Mouse (Mus musculus): Measurements from ENCODE around the gene Idnk. TPM values are rescaled to one million over a fixed set of nuclear protein-coding genes. Genes with fewer than 3 reads are reported as not detected.
"Not testable (repeated sequence)": the region's sequence is repeated elsewhere in the genome, so short reads cannot be mapped to it uniquely, and the experiment has no call there.

The Idnk gene
- polyA plus RNA-seq, 1 experiment = 22.6 TPM

- no peak for TF ChIP-seq CTCF (IDR thresholded peaks at IDR 0.05; ENCODE audit: extremely low read depth, insufficient read depth, insufficient read length, insufficient replicate concordance)
- no peak for TF ChIP-seq POLR2A (IDR thresholded peaks at IDR 0.05; ENCODE audit: low read depth, low read length)
- peaks cover 5% of the 10 kb centered on the region for H3K36me3 ChIP-seq (ENCODE audit: control insufficient read depth, insufficient read depth, low read length)
- WGBS = 1% methylated on average over 76 of the region's 92 CpGs
- no peaks in the 10 kb centered on the region for H3K27me3 ChIP-seq (ENCODE audit: control insufficient read depth, insufficient read depth, low read length)
- peak overlapping the region; percentile 94 for H3K4me3 ChIP-seq (ENCODE audit: extremely low read depth, insufficient read depth, insufficient read length)
- peak in 1 of 2 experiments; percentile 15 for DNase-seq (ENCODE audit: low read depth in 1 of 2, low spot score in 2 of 2)
- H3K27ac ChIP-seq (ENCODE audit: insufficient read depth, low read length) = peak overlapping the region; percentile 99
- peaks cover 4% of the 10 kb centered on the region; the same call in 1 of the 2 replicates for H3K4me1 ChIP-seq (ENCODE audit: control insufficient read depth, insufficient read depth, insufficient read length)
These were observed 30.3 kb upstream of the Idnk start for GRCm38 (mm10) chr13:58126862-58127765.

GRCm38 (mm10) chr13:58127766-58128361 is 29.6 kb upstream of the Idnk start:
- H3K36me3 ChIP-seq (ENCODE audit: control insufficient read depth, insufficient read depth, low read length) = peaks cover 5% of the 10 kb centered on the region
- TF ChIP-seq CTCF (IDR thresholded peaks at IDR 0.05; ENCODE audit: extremely low read depth, insufficient read depth, insufficient read length, insufficient replicate concordance) = no peak
- no peak for TF ChIP-seq POLR2A (IDR thresholded peaks at IDR 0.05; ENCODE audit: low read depth, low read length)
- H3K4me3 ChIP-seq (ENCODE audit: extremely low read depth, insufficient read depth, insufficient read length) = peak overlapping the region; percentile 94
- H3K27me3 ChIP-seq (ENCODE audit: control insufficient read depth, insufficient read depth, low read length) = no peaks in the 10 kb centered on the region
- under 1% methylated on average over 75 of the region's 81 CpGs for WGBS
- H3K4me1 ChIP-seq (ENCODE audit: control insufficient read depth, insufficient read depth, insufficient read length) = peaks cover 4% of the 10 kb centered on the region; the same call in 1 of the 2 replicates
- peak overlapping the region; percentile 99 for H3K27ac ChIP-seq (ENCODE audit: insufficient read depth, low read length)
- DNase-seq (ENCODE audit: low read depth in 1 of 2, low spot score in 2 of 2) = peak in 1 of 2 experiments; percentile 49

- TF ChIP-seq CTCF (IDR thresholded peaks at IDR 0.05; ENCODE audit: extremely low read depth, insufficient read depth, insufficient read length, insufficient replicate concordance) (no peak), POLR2A (IDR thresholded peaks at IDR 0.05; ENCODE audit: low read depth, low read length) (peak; percentile 74)
- WGBS = 1% methylated on average over 45 of the region's 62 CpGs
- H3K4me1 ChIP-seq (ENCODE audit: control insufficient read depth, insufficient read depth, insufficient read length) = peaks cover 4% of the 10 kb centered on the region; the same call in 1 of the 2 replicates
- peaks cover 5% of the 10 kb centered on the region for H3K36me3 ChIP-seq (ENCODE audit: control insufficient read depth, insufficient read depth, low read length)
- no peaks in the 10 kb centered on the region for H3K27me3 ChIP-seq (ENCODE audit: control insufficient read depth, insufficient read depth, low read length)
- H3K27ac ChIP-seq (ENCODE audit: insufficient read depth, low read length) = peak within 1 kb of the TSS; percentile 100
- DNase-seq (ENCODE audit: low read depth in 1 of 2, low spot score in 2 of 2) = peak; percentile 87 to 89
- peak within 1 kb of the TSS; percentile 94 for H3K4me3 ChIP-seq (ENCODE audit: extremely low read depth, insufficient read depth, insufficient read length)
These were observed 29.1 kb upstream of the Idnk start, which contains the start of gene Hnrnpa0 for GRCm38 (mm10) chr13:58128396-58128767. Gene Hnrnpa0 (minus strand): TSS chr13:58128556.

- H3K36me3 ChIP-seq (ENCODE audit: control insufficient read depth, insufficient read depth, low read length) = peaks cover 5% of the 10 kb centered on the region
- DNase-seq (ENCODE audit: low read depth in 1 of 2, low spot score in 2 of 2) = peak; percentile 89 to 94
- no peaks in the 10 kb centered on the region for H3K27me3 ChIP-seq (ENCODE audit: control insufficient read depth, insufficient read depth, low read length)
- H3K4me3 ChIP-seq (ENCODE audit: extremely low read depth, insufficient read depth, insufficient read length) = peak overlapping the region; percentile 90
- H3K4me1 ChIP-seq (ENCODE audit: control insufficient read depth, insufficient read depth, insufficient read length) = peaks cover 4% of the 10 kb centered on the region; the same call in 1 of the 2 replicates
- WGBS = under 1% methylated on average over 82 of the region's 83 CpGs
- no peak for TF ChIP-seq CTCF (IDR thresholded peaks at IDR 0.05; ENCODE audit: extremely low read depth, insufficient read depth, insufficient read length, insufficient replicate concordance)
- peak; percentile 96 for TF ChIP-seq POLR2A (IDR thresholded peaks at IDR 0.05; ENCODE audit: low read depth, low read length)
- peak overlapping the region; percentile 100 for H3K27ac ChIP-seq (ENCODE audit: insufficient read depth, low read length)
These were observed 28.4 kb upstream of the Idnk start for GRCm38 (mm10) chr13:58128768-58129671.

- DNase-seq (ENCODE audit: low read depth in 1 of 2, low spot score in 2 of 2) = no peak
- peaks cover 4% of the 10 kb centered on the region; the same call in 1 of the 2 replicates for H3K4me1 ChIP-seq (ENCODE audit: control insufficient read depth, insufficient read depth, insufficient read length)
- WGBS = 36% methylated on average over 4 of the region's 4 CpGs
- H3K4me3 ChIP-seq (ENCODE audit: extremely low read depth, insufficient read depth, insufficient read length) = peak overlapping the region; percentile 90; the same call in 1 of the 2 replicates
- H3K36me3 ChIP-seq (ENCODE audit: control insufficient read depth, insufficient read depth, low read length) = peaks cover 5% of the 10 kb centered on the region
- TF ChIP-seq POLR2A (IDR thresholded peaks at IDR 0.05; ENCODE audit: low read depth, low read length) = no peak
- no peak for TF ChIP-seq CTCF (IDR thresholded peaks at IDR 0.05; ENCODE audit: extremely low read depth, insufficient read depth, insufficient read length, insufficient replicate concordance)
- no peaks in the 10 kb centered on the region for H3K27me3 ChIP-seq (ENCODE audit: control insufficient read depth, insufficient read depth, low read length)
- H3K27ac ChIP-seq (ENCODE audit: insufficient read depth, low read length) = peak overlapping the region; percentile 99
These were observed 27.7 kb upstream of the Idnk start for GRCm38 (mm10) chr13:58129687-58130246.

GRCm38 (mm10) chr13:58131692-58132091 is 25.8 kb upstream of the Idnk start:
- 81% methylated on average over 3 of the region's 3 CpGs for WGBS

GRCm38 (mm10) chr13:58146603-58147002 is 10.8 kb upstream of the Idnk start:
- DNase-seq (ENCODE audit: low read depth in 1 of 2, low spot score in 2 of 2); H3K4me1 ChIP-seq (ENCODE audit: control insufficient read depth, insufficient read depth, insufficient read length); H3K27me3 ChIP-seq (ENCODE audit: control insufficient read depth, insufficient read depth, low read length); H3K4me3 ChIP-seq (ENCODE audit: extremely low read depth, insufficient read depth, insufficient read length); H3K36me3 ChIP-seq (ENCODE audit: control insufficient read depth, insufficient read depth, low read length); H3K27ac ChIP-seq (ENCODE audit: insufficient read depth, low read length): not testable (repeated sequence)
- 95% methylated on average over 8 of the region's 8 CpGs for WGBS

More at GRCm38 (mm10) chr13:58131692-58132091, 25.8 kb upstream of the Idnk start:
- no peak for TF ChIP-seq CTCF (IDR thresholded peaks at IDR 0.05; ENCODE audit: extremely low read depth, insufficient read depth, insufficient read length, insufficient replicate concordance)
- TF ChIP-seq POLR2A (IDR thresholded peaks at IDR 0.05; ENCODE audit: low read depth, low read length) = no peak
- DNase-seq (ENCODE audit: low read depth in 1 of 2, low spot score in 2 of 2) = no peak
- H3K4me1 ChIP-seq (ENCODE audit: control insufficient read depth, insufficient read depth, insufficient read length) = peaks cover 4% of the 10 kb centered on the region; the same call in 1 of the 2 replicates
- H3K4me3 ChIP-seq (ENCODE audit: extremely low read depth, insufficient read depth, insufficient read length) = no peak overlapping the region
- no peaks in the 10 kb centered on the region for H3K27me3 ChIP-seq (ENCODE audit: control insufficient read depth, insufficient read depth, low read length)
- no peak overlapping the region for H3K27ac ChIP-seq (ENCODE audit: insufficient read depth, low read length)
- H3K36me3 ChIP-seq (ENCODE audit: control insufficient read depth, insufficient read depth, low read length) = peaks cover 4% of the 10 kb centered on the region

Data from spleen, adult 2 months (tissue).